8 mouse cellular contexts compared by ENCODE assay signal in genomic region chr9:8004370-8004991, GRCm38 (mm10). TPM values are rescaled to one million over a fixed set of nuclear protein-coding genes. Genes with fewer than 3 reads are reported as not detected.
DNase-seq lines count a peak whose midpoint lies in the region; ATAC-seq lines count a peak whose summit lies in the region.

Yap1 (minus strand) TSS chr9:8004596.

- 2% methylated on average over 59 of the region's 79 CpGs for WGBS in hindbrain, embryonic 12.5 days

- peak; percentile 99 for DNase-seq in Muller cell, postnatal 12 days (ENCODE audit: inconsistent ontology term)
- peak; percentile 81 to 87 for DNase-seq in cerebellum, postnatal 10 days
- DNase-seq in frontal cortex, postnatal 25 days (ENCODE audit: low spot score in 2 of 2), result peak; percentile 64 to 72
- peak; percentile 73 to 78 for DNase-seq in layer of hippocampus, postnatal 14 days (ENCODE audit: low spot score in 2 of 2)
- DNase-seq in lung, postnatal 10 days, result peak; percentile 97
- DNase-seq in retina, postnatal 1 day, result peak; percentile 96
- DNase-seq in urinary bladder, adult 2 months (ENCODE audit: low spot score), result peak; percentile 88

- peak within 1 kb of the TSS; percentile 87 for H3K9ac ChIP-seq in hindbrain, embryonic 12.5 days

- H3K36me3 ChIP-seq in hindbrain, embryonic 12.5 days, result peaks cover 3% of the 10 kb centered on the region; the same call in 1 of the 2 replicates

- ATAC-seq in hindbrain, embryonic 12.5 days (ENCODE audit: low FRiP score), result peak; percentile 84

- H3K9me3 ChIP-seq in hindbrain, embryonic 12.5 days (replicated peaks), result no peaks in the 10 kb centered on the region

- no peaks in the 10 kb centered on the region for H3K27me3 ChIP-seq in hindbrain, embryonic 12.5 days

- peaks cover 3% of the 10 kb centered on the region for H3K4me1 ChIP-seq in hindbrain, embryonic 12.5 days

- H3K4me2 ChIP-seq in hindbrain, embryonic 12.5 days (replicated peaks), result peak within 1 kb of the TSS; percentile 87

- peak within 1 kb of the TSS; percentile 81 for H3K4me3 ChIP-seq in hindbrain, embryonic 12.5 days

- H3K27ac ChIP-seq in hindbrain, embryonic 12.5 days, result peak within 1 kb of the TSS; percentile 91

RNA-seq across cellular contexts. Expression of gene Yap1, which starts in this region (rescaled TPM):
- polyA plus RNA-seq in hindbrain, embryonic 12.5 days (2016; fragmentation: Nextera tagmentation; extraction: Ambion mirVana), result 32.1 and 35.6 TPM in 2 replicates
- total RNA-seq in layer of hippocampus, postnatal 14 days (2021), result 10 to 100 TPM; 15.9 to 16.9 TPM
- polyA plus RNA-seq in urinary bladder, adult 2 months (2012; rRNA removed), result 47.6 and 77.0 TPM in 2 replicates

Comparison
In these comparisons a context has a peak if more than half of its experiments do, and no peak if none do; other contexts are left out.
1. Peak in every context shown above with its lines: DNase-seq, ATAC-seq, H3K4me3 ChIP-seq and H3K27ac ChIP-seq.